Mouse (Mus musculus) monocyte, adult 5-6 weeks (primary cell): ENCODE data around the gene Lzic. TPM values are rescaled to one million over a fixed set of nuclear protein-coding genes. Genes with fewer than 3 reads are reported as not detected.
A peak's percentile ranks its signal among the peaks of the same experiment; 100 is the strongest.

Experiments
- ATAC-seq: fragments of 153-309, 156-312 bp; replicated peaks from 2 replicates; pipeline ENCODE4 v1.8.0; 2017; ENCODE audit warnings: mild to moderate bottlenecking; ENCODE audit not compliant: low TSS enrichment, insufficient number of reproducible peaks, severe bottlenecking, poor library complexity, low FRiP score
- total RNA-seq: library from RNA; stranded (forward); fragments of 200-1000, 200-491, 200-594 nt; gene quantifications from 3 replicates; pipeline ENCODE4 v1.2.3, GENCODE M21; 2017

The Lzic gene
- total RNA-seq, 1 experiment from 2014 or later = 52.7 TPM

- no peak for ATAC-seq
These were observed 21.5 kb upstream of the Lzic start for GRCm38 (mm10) chr4:149463435-149463950.

GRCm38 (mm10) chr4:149469557-149469956 lies 15.5 kb upstream of the Lzic start:
- ATAC-seq = no peak

- no peak for ATAC-seq
These were observed 9.9 kb upstream of the Lzic start for GRCm38 (mm10) chr4:149475096-149475495.

GRCm38 (mm10) chr4:149477078-149477477 lies 8.0 kb upstream of the Lzic start, which contains the start of gene Tmem274:
Gene Tmem274, plus strand, starts transcription at chr4:149477378.
- no peak for ATAC-seq

GRCm38 (mm10) chr4:149484566-149484965 lies 463 bp upstream of the Lzic start:
- ATAC-seq = no peak

- no peak for ATAC-seq
These were observed 787 bp downstream of the Lzic start for GRCm38 (mm10) chr4:149485825-149486206.

GRCm38 (mm10) chr4:149487729-149488128 lies 2.7 kb downstream of the Lzic start:
- no peak for ATAC-seq

- no peak for ATAC-seq
These were observed 4.6 kb downstream of the Lzic start for GRCm38 (mm10) chr4:149489415-149490240.

GRCm38 (mm10) chr4:149491151-149491550 lies 6.1 kb downstream of the Lzic start:
- ATAC-seq = no peak; the same call in 1 of the 2 replicates

- no peak for ATAC-seq
These were observed 11.6 kb downstream of the Lzic start for GRCm38 (mm10) chr4:149496612-149497011.

- no peak for ATAC-seq
These were observed 13.9 kb downstream of the Lzic start for GRCm38 (mm10) chr4:149498901-149499300.

GRCm38 (mm10) chr4:149499790-149500189 lies 14.8 kb downstream of the Lzic start:
- no peak for ATAC-seq

GRCm38 (mm10) chr4:149504363-149504762 lies 19.3 kb downstream of the Lzic start:
- no peak for ATAC-seq

GRCm38 (mm10) chr4:149504858-149505257 lies 19.8 kb downstream of the Lzic start:
- 0 out of 2 replicates have a peak, but pooled peaks have one; percentile 27 for ATAC-seq

GRCm38 (mm10) chr4:149505261-149505967 lies 20.4 kb downstream of the Lzic start:
- no peak for ATAC-seq

GRCm38 (mm10) chr4:149506904-149507303 lies 21.9 kb downstream of the Lzic start:
- ATAC-seq = no peak

GRCm38 (mm10) chr4:149511221-149511646 lies 26.2 kb downstream of the Lzic start:
- no peak for ATAC-seq

GRCm38 (mm10) chr4:149512072-149512471 lies 27.0 kb downstream of the Lzic start:
- ATAC-seq = no peak

- no peak for ATAC-seq
These were observed 30.7 kb downstream of the Lzic start for GRCm38 (mm10) chr4:149515706-149516105.
